Mouse (Mus musculus) heart, adult 8-10 months (tissue): ENCODE measurements around the gene Vmn1r180. TPM values are rescaled to one million over a fixed set of nuclear protein-coding genes. Genes with fewer than 3 reads are reported as not detected.
"Not testable (repeated sequence)": the region's sequence is repeated elsewhere in the genome, so short reads cannot be mapped to it uniquely, and the experiment has no call there.

Experiments
- DNase-seq: peaks from one replicate; pipeline ENCODE4 v3.0.0; 2022; ENCODE audit warnings: low spot score
- total RNA-seq, 4 experiments: library from RNA; stranded (reverse); gene quantifications; 2 replicates each; pipeline ENCODE4 v1.2.4; 2022

Vmn1r180 gene
- total RNA-seq = not detected

DNA sequence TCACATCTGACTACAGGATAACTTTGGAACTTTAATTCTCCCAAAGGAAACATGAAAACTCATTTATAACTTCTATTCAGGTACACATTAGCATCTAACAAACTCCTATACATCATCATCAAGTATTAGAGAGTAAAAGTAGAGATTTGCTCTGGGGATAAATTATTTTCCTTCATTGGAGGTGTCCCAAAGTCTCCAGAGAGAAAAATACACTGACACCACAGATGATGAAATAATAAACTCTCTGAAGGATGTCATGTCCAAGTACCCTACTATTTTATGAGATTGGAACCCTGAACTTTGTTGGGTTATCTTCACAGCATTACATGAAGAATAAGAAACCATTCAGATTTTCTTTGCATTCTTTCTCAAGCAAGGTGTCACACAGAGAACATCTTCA lies at the start of gene Vmn1r180:
Gene Vmn1r180, plus strand, starts transcription at position 301 of the 400 bp plus-strand sequence.
- DNase-seq = no peak

DNA sequence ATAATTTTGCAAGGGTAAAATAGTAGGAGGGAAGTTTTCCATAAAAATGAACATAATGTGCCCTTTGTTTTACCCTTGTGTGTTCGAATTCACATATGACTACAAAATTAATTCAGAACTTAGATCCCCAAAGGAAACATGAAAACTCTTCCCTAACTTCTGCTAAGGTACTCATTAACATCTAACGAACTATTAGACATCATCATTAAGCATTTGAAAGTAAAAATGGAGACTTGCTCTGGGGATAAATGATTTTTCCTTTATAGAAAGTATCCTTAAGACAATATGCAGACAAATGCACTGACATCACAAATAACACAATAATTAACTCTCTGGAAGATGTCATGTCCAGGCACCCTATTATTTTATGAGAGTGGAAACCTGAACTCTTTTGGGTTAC lies 23.8 kb upstream of the Vmn1r180 start, which contains the start of gene Vmn1r179:
Gene Vmn1r179, plus strand, starts transcription at position 301 of the 400 bp plus-strand sequence.
- no peak for DNase-seq

DNA sequence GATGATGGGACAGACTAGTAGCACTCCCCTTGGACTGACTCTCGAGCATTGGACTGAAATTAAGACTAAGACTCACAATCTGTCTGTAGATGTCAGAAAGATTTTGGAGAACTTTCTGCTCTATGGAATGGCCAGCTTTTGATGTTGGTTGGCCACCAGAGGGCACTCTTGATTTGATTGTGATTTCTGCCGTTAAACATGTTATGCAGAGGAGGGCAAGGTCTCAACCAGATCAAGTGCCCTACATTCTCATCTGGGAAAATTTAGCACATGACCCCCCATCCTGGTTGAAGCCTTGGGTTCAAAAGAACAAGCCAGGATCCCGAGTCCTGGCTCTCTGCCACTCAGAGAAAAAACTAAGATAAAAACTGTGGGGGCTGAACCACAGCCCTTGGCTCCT lies 17.6 kb downstream of the Vmn1r180 start:
- DNase-seq = not testable (repeated sequence)

DNA sequence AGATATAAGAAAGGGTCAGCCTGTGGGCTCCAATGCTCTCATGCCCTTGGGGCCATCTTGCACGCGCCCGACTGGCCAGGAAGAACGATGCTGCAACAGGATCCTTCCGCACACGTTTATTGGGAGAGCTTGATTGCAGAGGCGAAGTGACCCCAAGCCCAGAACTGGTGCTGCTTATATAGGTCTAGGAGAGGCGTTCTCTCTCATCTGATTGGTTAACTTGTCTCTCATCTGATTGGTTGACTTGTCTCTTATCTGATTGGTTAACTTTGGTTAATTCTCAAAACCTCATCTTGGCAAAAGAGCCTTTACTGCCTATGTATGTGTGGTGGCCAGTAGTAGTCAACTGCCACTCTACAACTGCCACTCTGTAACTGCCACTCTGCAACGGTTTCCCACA lies 23.9 kb downstream of the Vmn1r180 start, which contains the start of gene Vmn1r181:
Gene Vmn1r181, plus strand, starts transcription at position 301 of the 400 bp plus-strand sequence.
- not testable (repeated sequence) for DNase-seq

DNA sequence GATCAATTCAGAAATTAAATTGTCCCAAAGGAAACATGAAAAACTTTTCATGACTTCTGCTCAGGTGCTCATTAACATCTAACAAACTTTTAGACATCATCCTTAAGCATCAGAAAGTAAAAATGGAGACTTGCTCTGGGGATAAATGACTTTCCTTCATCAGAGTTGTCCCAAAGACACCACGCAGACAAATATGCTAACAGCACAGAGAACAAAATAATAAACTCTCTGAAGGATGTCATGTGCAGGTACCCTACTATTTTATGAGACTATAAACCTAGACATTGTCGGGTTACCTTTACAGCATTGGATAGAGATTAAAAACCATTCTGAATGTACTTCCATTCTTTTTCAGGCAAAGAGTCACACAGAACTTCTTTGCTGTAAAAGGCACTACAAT lies 51.0 kb downstream of the Vmn1r180 start, which contains the start of gene V1rd19:
Gene V1rd19, plus strand, starts transcription at position 301 of the 400 bp plus-strand sequence.
- no peak for DNase-seq

Other genes starting within 250 kb of the Vmn1r180 start
- not detected for gene Vmn1r173, start 249.9 kb upstream of the Vmn1r180 start, total RNA-seq
- not detected for gene Vmn1r174, start 198.4 kb upstream of the Vmn1r180 start, total RNA-seq
- gene Vmn1r175, start 140.0 kb upstream of the Vmn1r180 start, total RNA-seq = not detected
- not detected for gene Vmn1r176, start 113.3 kb upstream of the Vmn1r180 start, total RNA-seq
- gene Vmn1r177, start 84.2 kb upstream of the Vmn1r180 start, total RNA-seq = not detected
- not detected for gene Vmn1r178, start 58.6 kb upstream of the Vmn1r180 start, total RNA-seq
- gene Vmn1r179, start 23.7 kb upstream of the Vmn1r180 start, total RNA-seq = not detected
- gene Vmn1r181, start 24.0 kb downstream of the Vmn1r180 start, total RNA-seq = not detected
- not detected for gene V1rd19, start 51.1 kb downstream of the Vmn1r180 start, total RNA-seq
- gene Vmn1r183, start 102.6 kb downstream of the Vmn1r180 start, total RNA-seq = not detected
- 10 to 100 TPM; 12.7 to 16.9 (median 16.1) TPM for gene Zfp180, start 131.3 kb downstream of the Vmn1r180 start, total RNA-seq
- gene Zfp112, start 161.7 kb downstream of the Vmn1r180 start, total RNA-seq = 1 to 10 TPM; 2.8 to 3.9 (median 3.2) TPM
- 1 to 10 TPM; 4.0 to 5.5 (median 4.5) TPM for gene Zfp235, start 183.5 kb downstream of the Vmn1r180 start, total RNA-seq
- gene Zfp114, start 224.4 kb downstream of the Vmn1r180 start, total RNA-seq = under 1 TPM in 2 of 4 experiments, not detected in 2; 0.11 to 0.13 TPM